Mouse (Mus musculus) left cerebral cortex, postnatal 10 days (tissue): Measurements from ENCODE around the gene Ptafr. TPM values are rescaled to one million over a fixed set of nuclear protein-coding genes. Genes with fewer than 3 reads are reported as not detected.
"Not testable (repeated sequence)": the region's sequence is repeated elsewhere in the genome, so short reads cannot be mapped to it uniquely, and the experiment has no call there.

Experiments used
- DNase-seq, 2 experiments: peaks; one replicate each; pipeline ENCODE4 v3.0.0; 2021 to 2022; ENCODE audit warnings: low spot score in 2 of 2, mixed read lengths in 1 of 2; ENCODE audit errors: extremely low spot score in 1 of 2
- intact Hi-C: fragments of 180-260 bp; cut with DNase I; formaldehyde crosslinking; loops from one replicate; pipeline ENCODE4 v1.15.1; 2025
- total RNA-seq, 2 experiments: library from RNA; stranded (reverse); gene quantifications; 2 replicates each; pipeline ENCODE4 v1.2.3; 2021

Gene Ptafr
- total RNA-seq, 2 experiments from 2014 or later, result 1.3 to 1.6 TPM

GRCm38 (mm10) chr4:132545851-132546250 is 18.0 kb upstream of the Ptafr start:
- intact Hi-C loops, result loop anchor here (2.0 to 10.0 kb wide), 2 partner anchors 91 to 309 kb away; no protein-coding TSS in a partner anchor
- peak; percentile 48 to 65 for DNase-seq

- DNase-seq, result no peak
- intact Hi-C loops, result no loop called here
Observed at GRCm38 (mm10) chr4:132554221-132554620, 9.6 kb upstream of the Ptafr start.

- intact Hi-C loops, result no loop called here
- DNase-seq, result no peak
Observed at GRCm38 (mm10) chr4:132554653-132555052, 9.2 kb upstream of the Ptafr start.

GRCm38 (mm10) chr4:132555550-132555949 is 8.3 kb upstream of the Ptafr start:
- intact Hi-C loops, result not testable (repeated sequence)

GRCm38 (mm10) chr4:132563261-132563660 is 606 bp upstream of the Ptafr start:
- intact Hi-C loops, result no loop called here

More at GRCm38 (mm10) chr4:132555550-132555949, 8.3 kb upstream of the Ptafr start:
- not testable (repeated sequence) for DNase-seq

GRCm38 (mm10) chr4:132565089-132565747 is 1.4 kb downstream of the Ptafr start:
- intact Hi-C loops, result loop anchor here (5.0 kb wide), 1 partner anchor 52 kb away; no protein-coding TSS in a partner anchor
- DNase-seq, result no peak

More at GRCm38 (mm10) chr4:132563261-132563660, 606 bp upstream of the Ptafr start:
- no peak for DNase-seq

- peak in 1 of 2 experiments; percentile 51 for DNase-seq
- intact Hi-C loops, result loop anchor here (5.0 kb wide), 1 partner anchor 50 kb away; no protein-coding TSS in a partner anchor
Observed at GRCm38 (mm10) chr4:132567361-132567779, 3.5 kb downstream of the Ptafr start.

- no peak for DNase-seq
- intact Hi-C loops, result loop anchor here (5.0 kb wide), 1 partner anchor 48 kb away; no protein-coding TSS in a partner anchor
Observed at GRCm38 (mm10) chr4:132569115-132569514, 5.2 kb downstream of the Ptafr start.

GRCm38 (mm10) chr4:132571190-132571589 is 7.3 kb downstream of the Ptafr start:
- intact Hi-C loops, result no loop called here
- no peak for DNase-seq

GRCm38 (mm10) chr4:132573327-132573726 is 9.5 kb downstream of the Ptafr start:
- intact Hi-C loops, result no loop called here
- DNase-seq, result no peak

GRCm38 (mm10) chr4:132574809-132575347 is 11.0 kb downstream of the Ptafr start:
- DNase-seq, result no peak
- intact Hi-C loops, result no loop called here

- no peak for DNase-seq
- intact Hi-C loops, result no loop called here
Observed at GRCm38 (mm10) chr4:132583781-132584180, 19.9 kb downstream of the Ptafr start.

GRCm38 (mm10) chr4:132584975-132585374 is 21.1 kb downstream of the Ptafr start:
- intact Hi-C loops, result no loop called here
- DNase-seq, result no peak

- DNase-seq, result no peak
- intact Hi-C loops, result no loop called here
Observed at GRCm38 (mm10) chr4:132586282-132586681, 22.4 kb downstream of the Ptafr start.

GRCm38 (mm10) chr4:132588512-132588911 is 24.6 kb downstream of the Ptafr start:
- intact Hi-C loops, result no loop called here
- no peak for DNase-seq

- intact Hi-C loops, result no loop called here
Observed at GRCm38 (mm10) chr4:132590642-132591041, 26.8 kb downstream of the Ptafr start.

GRCm38 (mm10) chr4:132592958-132593357 is 29.1 kb downstream of the Ptafr start:
- intact Hi-C loops, result no loop called here
- DNase-seq, result no peak

More at GRCm38 (mm10) chr4:132590642-132591041, 26.8 kb downstream of the Ptafr start:
- DNase-seq, result no peak

- DNase-seq, result no peak
- intact Hi-C loops, result no loop called here
Observed at GRCm38 (mm10) chr4:132594191-132594590, 30.3 kb downstream of the Ptafr start.

- intact Hi-C loops, result no loop called here
- DNase-seq, result no peak
Observed at GRCm38 (mm10) chr4:132598861-132599260, 35.0 kb downstream of the Ptafr start.

GRCm38 (mm10) chr4:132599764-132600163 is 35.9 kb downstream of the Ptafr start:
- intact Hi-C loops, result no loop called here

More at GRCm38 (mm10) chr4:132599764-132600163, 35.9 kb downstream of the Ptafr start:
- DNase-seq, result no peak
